Mouse (Mus musculus) kidney, postnatal 0 days (tissue): Measurements from ENCODE around the gene Cep250. TPM values are rescaled to one million over a fixed set of nuclear protein-coding genes. Genes with fewer than 3 reads are reported as not detected.
A peak's percentile ranks its signal among the peaks of the same experiment; 100 is the strongest.

Experiments
- ATAC-seq: fragments of 200-750 bp; cut with Nextera tagmentation; replicated peaks from 2 replicates; pipeline ENCODE4 v1.8.0; 2017; ENCODE audit warnings: low read depth, moderate number of reproducible peaks, moderate TSS enrichment, moderate library complexity; ENCODE audit not compliant: low FRiP score
- DNase-seq: peaks from one replicate; pipeline ENCODE4 v3.0.0-alpha.2; 2016; ENCODE audit warnings: low spot score
- H3K27ac ChIP-seq: fragments of 300-500 bp; sonication (generic); 2 replicates; pipeline ENCODE4 v1.5.1; 2014; ENCODE audit warnings: mild to moderate bottlenecking
- H3K27me3 ChIP-seq: fragments of 300-500 bp; sonication (generic); 2 replicates; pipeline ENCODE4 v1.6.1; 2014; ENCODE audit warnings: low read length, mixed read lengths; ENCODE audit not compliant: insufficient read depth
- H3K36me3 ChIP-seq: fragments of 300-500 bp; sonication (generic); 2 replicates; pipeline ENCODE4 v1.6.1; 2014; ENCODE audit warnings: low read length, mixed read lengths; ENCODE audit not compliant: insufficient read depth
- H3K4me1 ChIP-seq: fragments of 300-500 bp; sonication (generic); replicated peaks from 2 replicates; pipeline ENCODE4 v1.6.1; 2014; ENCODE audit warnings: antibody characterized with exemption, low read length, mixed read lengths; ENCODE audit not compliant: insufficient read depth
- H3K4me2 ChIP-seq: fragments of 300-500 bp; sonication (generic); 2 replicates; pipeline ENCODE4 v1.6.1; 2014; ENCODE audit warnings: mild to moderate bottlenecking, low read length, moderate library complexity, mixed read lengths
- H3K4me3 ChIP-seq: fragments of 300-500 bp; sonication (generic); replicated peaks from 2 replicates; pipeline ENCODE4 v1.5.1; 2014; ENCODE audit warnings: low read depth, low read length
- H3K9ac ChIP-seq: fragments of 300-500 bp; sonication (generic); 2 replicates; pipeline ENCODE4 v1.6.1; 2014; ENCODE audit warnings: low read depth, low read length
- H3K9me3 ChIP-seq: fragments of 300-500 bp; sonication (generic); replicated peaks from 2 replicates; pipeline ENCODE4 v1.6.1; 2016; ENCODE audit warnings: low read length, inconsistent platforms, mixed read lengths
- CTCF ChIP-seq: IDR thresholded peaks from 2 replicates; pipeline ENCODE4 v1.5.1; 2016; ENCODE audit warnings: antibody characterized with exemption, low read depth, mild to moderate bottlenecking, moderate library complexity
- WGBS: fragments of 180-500 bp; shearing (Covaris S2); extraction: QIAGEN DNeasy Blood & Tissue Kit; methylation state at CpG from one replicate; pipeline ENCODE4 v1.1.7; 2014; 5-methylcytosine and 5-hydroxymethylcytosine counted together
- polyA plus RNA-seq: library from polyadenylated mRNA; unstranded; fragments of >200 nt; fragmentation: Nextera tagmentation; extraction: Ambion mirVana; gene quantifications from 2 replicates; pipeline ENCODE4 v1.2.1, GENCODE M21; 2015

Cep250 gene
- polyA plus RNA-seq, 1 experiment from 2014 or later = 10.1 TPM

DNA sequence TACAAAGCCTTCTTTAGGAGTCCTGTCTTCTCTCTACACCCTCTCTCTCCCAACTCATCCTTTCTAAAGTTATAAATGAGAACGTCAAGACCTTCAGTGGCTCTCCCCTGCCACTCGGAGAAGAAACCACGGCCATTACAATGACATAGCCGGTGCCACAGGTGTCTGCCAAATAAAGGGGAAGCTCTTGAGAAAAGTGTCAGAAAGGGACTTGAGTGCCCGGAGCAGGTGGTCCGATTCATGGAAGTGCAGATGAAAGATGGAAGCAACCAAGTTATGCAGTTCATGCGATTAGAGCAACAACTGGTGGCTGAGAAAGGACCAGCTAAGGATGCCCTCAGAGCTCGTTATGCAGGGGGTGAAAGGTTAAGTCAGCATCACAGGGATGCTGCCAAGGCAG is 86.6 kb downstream of the Cep250 start:
- no peak overlapping the region for H3K4me3 ChIP-seq
- DNase-seq = no peak

DNA sequence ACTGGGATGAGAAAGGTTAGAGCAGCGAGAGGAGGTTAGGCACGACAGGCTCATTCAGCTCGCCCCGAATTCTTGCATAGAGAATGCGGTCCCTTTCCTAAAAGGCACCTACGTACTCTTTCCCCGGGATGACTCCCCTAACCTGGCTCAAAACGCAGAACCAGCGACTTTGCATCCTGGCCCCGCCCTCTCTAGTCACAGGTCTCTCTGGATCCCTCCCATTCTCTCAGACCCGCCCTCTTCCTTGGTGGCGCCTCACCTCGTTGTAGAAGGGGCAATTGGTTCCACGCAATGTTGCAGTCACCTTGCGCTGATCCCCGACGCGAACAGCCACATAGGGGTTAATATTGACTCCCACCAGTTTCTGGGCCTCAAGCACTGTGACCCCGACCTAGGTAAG is 91.7 kb downstream of the Cep250 start:
- Histone ChIP-seq H3K4me2 (peak overlapping the region; percentile 52), H3K9me3 (no peaks in the 10 kb centered on the region), H3K36me3 (no peaks in the 10 kb centered on the region), H3K27me3 (no peaks in the 10 kb centered on the region), H3K27ac (no peak overlapping the region), H3K9ac (no peak overlapping the region), H3K4me1 (0 out of 2 replicates have a peak, but pooled peaks cover 4% of the 10 kb centered on the region), H3K4me3 (0 out of 2 replicates have a peak overlapping the region, but pooled peaks have one; percentile 17)
- no peak for TF ChIP-seq CTCF
- ATAC-seq = no peak
- 6% methylated on average over 19 of the region's 19 CpGs for WGBS
- peak; percentile 40 for DNase-seq

More for the DNA sequence above, 86.6 kb downstream of the Cep250 start:
- H3K27ac ChIP-seq = no peak overlapping the region
- no peaks in the 10 kb centered on the region for H3K9me3 ChIP-seq
- TF ChIP-seq CTCF = no peak
- H3K27me3 ChIP-seq = no peaks in the 10 kb centered on the region
- no peaks in the 10 kb centered on the region for H3K36me3 ChIP-seq
- ATAC-seq = no peak
- H3K9ac ChIP-seq = no peak overlapping the region
- 81% methylated on average over 8 of the region's 8 CpGs for WGBS
- H3K4me1 ChIP-seq = 0 out of 2 replicates have a peak, but pooled peaks cover 2% of the 10 kb centered on the region
- no peak overlapping the region for H3K4me2 ChIP-seq

Other genes with a start within 250 kb of the Cep250 start
- gene Edem2, start 227.0 kb upstream of the Cep250 start, polyA plus RNA-seq = 36.4 and 38.1 TPM in 2 replicates
- not detected in 2 replicates for gene Gm17581, start 220.6 kb upstream of the Cep250 start, polyA plus RNA-seq
- gene Procr, start 205.3 kb upstream of the Cep250 start, polyA plus RNA-seq = 6.9 and 7.6 TPM in 2 replicates
- gene Mmp24, start 181.1 kb upstream of the Cep250 start, polyA plus RNA-seq = 0.03 and 0.08 TPM in 2 replicates
- 28.4 and 29.5 TPM in 2 replicates for gene BC029722, start 137.0 kb upstream of the Cep250 start, polyA plus RNA-seq
- gene Eif6, start 129.5 kb upstream of the Cep250 start, polyA plus RNA-seq = 207 and 220 TPM in 2 replicates
- 0.07 and 0.10 TPM in 2 replicates for gene Fam83c, start 121.6 kb upstream of the Cep250 start, polyA plus RNA-seq
- 72.9 and 83.2 TPM in 2 replicates for gene Uqcc1, start 26.1 kb upstream of the Cep250 start, polyA plus RNA-seq
- not detected in 2 replicates for gene Gm15557, start 15.7 kb upstream of the Cep250 start, polyA plus RNA-seq
- gene Gdf5, start 11.1 kb upstream of the Cep250 start, polyA plus RNA-seq = 0.64 and 0.91 TPM in 2 replicates
- 0.68 and 2.5 TPM in 2 replicates for gene 6430550D23Rik, start 51.5 kb downstream of the Cep250 start, polyA plus RNA-seq
- gene Ergic3, start 51.6 kb downstream of the Cep250 start, polyA plus RNA-seq = 219 and 231 TPM in 2 replicates
- gene Fer1l4, start 96.5 kb downstream of the Cep250 start, polyA plus RNA-seq = 0.38 and 0.51 TPM in 2 replicates
- 1.9 and 2.0 TPM in 2 replicates for gene Spag4, start 108.7 kb downstream of the Cep250 start, polyA plus RNA-seq
- 43.1 and 44.9 TPM in 2 replicates for gene Cpne1, start 155.5 kb downstream of the Cep250 start, polyA plus RNA-seq
- gene Rbm12, start 155.5 kb downstream of the Cep250 start, polyA plus RNA-seq = 17.6 and 18.9 TPM in 2 replicates
- 8.0 and 11.9 TPM in 2 replicates for gene Gm28036, start 170.6 kb downstream of the Cep250 start, polyA plus RNA-seq
- gene Romo1, start 187.6 kb downstream of the Cep250 start, polyA plus RNA-seq = 524 and 529 TPM in 2 replicates
- gene Nfs1, start 187.7 kb downstream of the Cep250 start, polyA plus RNA-seq = 60.5 and 64.0 TPM in 2 replicates
- 636 and 701 TPM in 2 replicates for gene Rbm39, start 223.8 kb downstream of the Cep250 start, polyA plus RNA-seq
- 63.8 and 68.9 TPM in 2 replicates for gene Phf20, start 240.0 kb downstream of the Cep250 start, polyA plus RNA-seq